Mouse (Mus musculus): ENCODE measurements around the gene Bcas1. TPM values are rescaled to one million over a fixed set of nuclear protein-coding genes. Genes with fewer than 3 reads are reported as not detected.
A peak's percentile ranks its signal among the peaks of the same experiment; 100 is the strongest.

Gene Bcas1
- polyA plus RNA-seq, 1 experiment from 2014 or later = 6.3 TPM

- ATAC-seq (ENCODE audit: low read depth) (no peak), DNase-seq (no peak)
- no peak overlapping the region for H3K27ac ChIP-seq
- WGBS (ENCODE audit: insufficient replicate concordance) = 27% methylated on average over 8 of the region's 8 CpGs
- H3K4me1 ChIP-seq (replicated peaks) = peaks cover 32% of the 10 kb centered on the region
- H3K9me3 ChIP-seq (replicated peaks) = no peaks in the 10 kb centered on the region
- no peak overlapping the region for H3K4me3 ChIP-seq (replicated peaks)
- no peaks in the 10 kb centered on the region for H3K27me3 ChIP-seq
- no peak overlapping the region for H3K4me2 ChIP-seq
- H3K36me3 ChIP-seq = no peaks in the 10 kb centered on the region
- H3K9ac ChIP-seq = no peak overlapping the region
Measured at GRCm38 (mm10) chr2:170347131-170347765, 80.4 kb downstream of the Bcas1 start.

DNA sequence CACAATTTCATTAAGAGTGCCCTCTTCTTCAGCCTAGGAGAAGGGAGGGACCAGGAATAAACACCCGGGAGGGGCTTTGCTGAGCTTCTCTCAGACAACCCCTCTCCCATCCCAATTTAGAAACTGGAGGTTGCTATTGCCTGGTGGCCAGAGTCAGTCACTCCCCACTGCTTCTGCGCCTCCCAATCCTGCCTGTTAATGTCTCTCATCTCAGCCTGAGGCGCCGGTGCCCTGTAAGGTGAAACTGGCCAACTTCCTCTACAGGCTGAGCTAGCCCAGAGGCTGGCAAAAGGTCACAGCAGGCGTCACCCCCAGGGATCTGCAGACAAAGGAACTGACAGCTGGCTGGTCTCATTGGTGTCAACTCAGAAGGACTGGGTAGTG, 82.2 kb downstream of the Bcas1 start:
- no peak overlapping the region; the same call in 1 of the 2 replicates for H3K27ac ChIP-seq
- WGBS (ENCODE audit: insufficient replicate concordance) = 9% methylated on average over 5 of the region's 5 CpGs
- H3K36me3 ChIP-seq = no peaks in the 10 kb centered on the region
- DNase-seq (no peak), ATAC-seq (ENCODE audit: low read depth) (peak; percentile 21; the same call in 1 of the 2 replicates)
- H3K9ac ChIP-seq = no peak overlapping the region
- no peaks in the 10 kb centered on the region for H3K9me3 ChIP-seq (replicated peaks)
- peaks cover 27% of the 10 kb centered on the region for H3K4me1 ChIP-seq (replicated peaks)
- H3K4me3 ChIP-seq (replicated peaks) = no peak overlapping the region
- H3K27me3 ChIP-seq = no peaks in the 10 kb centered on the region
- peak overlapping the region; percentile 10; the same call in 1 of the 2 replicates for H3K4me2 ChIP-seq

GRCm38 (mm10) chr2:170344502-170345409, 82.9 kb downstream of the Bcas1 start:
- ATAC-seq (ENCODE audit: low read depth) (no peak), DNase-seq (no peak)
- Histone ChIP-seq H3K9ac (no peak overlapping the region), H3K9me3 (replicated peaks) (no peaks in the 10 kb centered on the region), H3K4me1 (replicated peaks) (peaks cover 27% of the 10 kb centered on the region), H3K27me3 (no peaks in the 10 kb centered on the region), H3K27ac (no peak overlapping the region), H3K36me3 (no peaks in the 10 kb centered on the region), H3K4me3 (replicated peaks) (no peak overlapping the region), H3K4me2 (peak overlapping the region; percentile 10)
- 20% methylated on average over 17 of the region's 18 CpGs for WGBS (ENCODE audit: insufficient replicate concordance)

DNA sequence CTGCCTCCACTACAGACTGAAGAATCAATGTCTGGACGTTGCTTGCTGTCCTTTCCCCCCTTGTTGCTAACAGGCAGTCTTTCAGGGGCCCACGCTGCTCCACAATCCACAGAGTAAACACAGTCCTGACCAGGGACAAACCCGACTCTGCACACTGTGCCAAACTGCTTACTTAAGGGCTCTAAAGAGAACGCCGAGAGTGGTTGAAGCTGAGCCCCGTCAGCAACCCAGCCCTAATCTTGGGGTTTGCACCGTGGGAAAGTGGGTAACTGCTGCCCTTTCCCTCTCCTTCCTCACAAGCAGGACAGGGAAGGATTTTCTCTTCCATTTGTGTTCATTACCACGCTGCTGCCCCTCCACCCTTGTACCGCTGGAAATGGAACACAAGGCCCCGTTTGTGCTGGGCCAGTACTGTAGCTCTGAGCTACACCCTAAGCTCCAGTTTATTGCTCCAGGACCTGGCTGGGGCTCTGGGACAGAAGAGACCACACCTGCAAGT, 83.8 kb downstream of the Bcas1 start:
- no peaks in the 10 kb centered on the region for H3K9me3 ChIP-seq (replicated peaks)
- no peaks in the 10 kb centered on the region for H3K36me3 ChIP-seq
- H3K4me2 ChIP-seq = 0 out of 2 replicates have a peak overlapping the region, but pooled peaks have one; percentile 19
- ATAC-seq (ENCODE audit: low read depth) (no peak), DNase-seq (no peak)
- H3K4me3 ChIP-seq (replicated peaks) = no peak overlapping the region
- H3K4me1 ChIP-seq (replicated peaks) = peaks cover 27% of the 10 kb centered on the region
- H3K27ac ChIP-seq = peak overlapping the region; percentile 39; the same call in 1 of the 2 replicates
- 51% methylated on average over 10 of the region's 10 CpGs for WGBS (ENCODE audit: insufficient replicate concordance)
- no peak overlapping the region for H3K9ac ChIP-seq
- H3K27me3 ChIP-seq = no peaks in the 10 kb centered on the region

DNA sequence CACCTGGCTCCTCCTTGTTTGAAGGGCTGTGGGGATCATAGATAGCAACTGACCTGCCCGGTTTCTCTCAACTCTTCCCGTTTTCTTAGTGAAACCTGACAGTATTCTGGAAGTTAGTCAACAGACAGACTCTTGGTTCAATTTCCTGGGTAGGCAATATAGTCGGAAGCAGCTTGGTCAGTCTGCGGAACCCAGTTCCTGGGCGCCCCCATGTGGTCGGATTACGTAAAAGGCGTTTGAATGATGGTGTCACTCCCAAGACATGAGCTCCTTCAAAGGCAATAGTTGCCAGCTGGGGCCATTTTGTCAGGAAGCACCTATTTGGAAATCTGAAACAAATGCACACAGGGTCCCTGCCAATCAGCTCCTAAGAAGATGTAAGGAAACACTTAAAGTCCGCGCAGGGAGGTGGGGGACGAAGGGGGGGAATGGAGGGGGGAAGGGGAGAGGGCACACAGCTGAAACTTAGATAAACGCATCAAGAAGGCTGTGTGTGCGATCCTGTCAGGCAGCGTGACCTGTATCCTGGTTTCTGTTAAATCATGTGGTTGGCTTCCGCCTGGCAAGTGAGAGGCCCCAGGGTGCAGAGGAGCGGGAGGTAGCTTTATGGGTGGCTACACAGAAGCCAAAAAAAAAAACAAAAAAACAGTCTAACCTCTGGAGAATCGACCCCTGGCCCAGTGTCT, 84.4 kb downstream of the Bcas1 start:
- Histone ChIP-seq H3K4me1 (replicated peaks) (peaks cover 27% of the 10 kb centered on the region), H3K27me3 (no peaks in the 10 kb centered on the region), H3K27ac (no peak overlapping the region; the same call in 1 of the 2 replicates), H3K4me2 (no peak overlapping the region), H3K36me3 (no peaks in the 10 kb centered on the region), H3K4me3 (replicated peaks) (no peak overlapping the region), H3K9me3 (replicated peaks) (no peaks in the 10 kb centered on the region), H3K9ac (no peak overlapping the region)
- ATAC-seq (ENCODE audit: low read depth) = no peak
- peak; percentile 47 for DNase-seq
- 27% methylated on average over 17 of the region's 17 CpGs for WGBS (ENCODE audit: insufficient replicate concordance)

GRCm38 (mm10) chr2:170342312-170342830, 85.3 kb downstream of the Bcas1 start:
- Histone ChIP-seq H3K27ac (no peak overlapping the region), H3K27me3 (no peaks in the 10 kb centered on the region), H3K36me3 (no peaks in the 10 kb centered on the region), H3K4me2 (no peak overlapping the region), H3K4me3 (replicated peaks) (no peak overlapping the region), H3K9me3 (replicated peaks) (no peaks in the 10 kb centered on the region), H3K9ac (no peak overlapping the region), H3K4me1 (replicated peaks) (peaks cover 27% of the 10 kb centered on the region)
- ATAC-seq (ENCODE audit: low read depth) (no peak), DNase-seq (no peak)
- 80% methylated on average over 12 of the region's 12 CpGs for WGBS (ENCODE audit: insufficient replicate concordance)

- no peaks in the 10 kb centered on the region for H3K9me3 ChIP-seq (replicated peaks)
- H3K9ac ChIP-seq = no peak overlapping the region
- H3K4me3 ChIP-seq (replicated peaks) = no peak overlapping the region
- no peaks in the 10 kb centered on the region for H3K27me3 ChIP-seq
- H3K27ac ChIP-seq = no peak overlapping the region
- ATAC-seq (ENCODE audit: low read depth) (no peak), DNase-seq (no peak)
- no peak overlapping the region for H3K4me2 ChIP-seq
- no peaks in the 10 kb centered on the region for H3K36me3 ChIP-seq
- peaks cover 23% of the 10 kb centered on the region for H3K4me1 ChIP-seq (replicated peaks)
- 74% methylated on average over 8 of the region's 8 CpGs for WGBS (ENCODE audit: insufficient replicate concordance)
Measured at GRCm38 (mm10) chr2:170341179-170341578, 86.5 kb downstream of the Bcas1 start.

DNA sequence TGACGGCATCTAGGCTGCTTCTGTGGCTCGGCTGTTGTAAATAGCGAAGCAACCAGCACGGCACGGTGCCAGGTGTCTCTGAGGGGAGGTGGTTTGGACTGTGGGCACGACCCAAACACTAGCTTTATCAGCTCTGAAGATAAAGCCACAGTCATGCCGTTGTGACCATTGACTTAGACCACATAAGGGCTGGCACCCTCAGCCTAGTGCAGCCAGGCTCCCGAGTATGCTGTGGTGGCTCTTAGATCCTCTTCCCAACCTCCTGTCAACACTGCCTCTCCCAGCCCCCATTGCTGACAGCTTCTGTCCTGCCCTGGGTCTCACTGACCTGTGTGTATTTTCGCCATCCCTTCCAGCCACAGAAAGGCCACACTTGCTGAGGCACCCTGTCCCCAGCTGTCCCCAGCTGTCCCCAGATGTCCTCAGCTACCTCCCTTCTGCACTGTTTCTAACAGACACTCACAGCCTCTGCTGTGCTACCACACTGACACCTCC, 91.3 kb downstream of the Bcas1 start:
- ATAC-seq (ENCODE audit: low read depth) = no peak
- Histone ChIP-seq H3K9ac (no peak overlapping the region), H3K36me3 (no peaks in the 10 kb centered on the region), H3K4me2 (no peak overlapping the region), H3K27me3 (no peaks in the 10 kb centered on the region), H3K9me3 (replicated peaks) (no peaks in the 10 kb centered on the region), H3K27ac (no peak overlapping the region), H3K4me1 (replicated peaks) (no peaks in the 10 kb centered on the region; the same call in 1 of the 2 replicates), H3K4me3 (replicated peaks) (no peak overlapping the region)
- no peak for DNase-seq
- WGBS (ENCODE audit: insufficient replicate concordance) = 39% methylated on average over 9 of the region's 9 CpGs

GRCm38 (mm10) chr2:170335168-170335567, 92.5 kb downstream of the Bcas1 start:
- Histone ChIP-seq H3K4me3 (replicated peaks) (no peak overlapping the region), H3K9me3 (replicated peaks) (no peaks in the 10 kb centered on the region), H3K4me2 (no peak overlapping the region), H3K9ac (no peak overlapping the region), H3K36me3 (no peaks in the 10 kb centered on the region), H3K4me1 (replicated peaks) (peaks cover 2% of the 10 kb centered on the region; the same call in 1 of the 2 replicates), H3K27ac (no peak overlapping the region), H3K27me3 (no peaks in the 10 kb centered on the region)
- 67% methylated on average over 5 of the region's 5 CpGs for WGBS (ENCODE audit: insufficient replicate concordance)
- DNase-seq = no peak
- ATAC-seq (ENCODE audit: low read depth) = no peak

DNA sequence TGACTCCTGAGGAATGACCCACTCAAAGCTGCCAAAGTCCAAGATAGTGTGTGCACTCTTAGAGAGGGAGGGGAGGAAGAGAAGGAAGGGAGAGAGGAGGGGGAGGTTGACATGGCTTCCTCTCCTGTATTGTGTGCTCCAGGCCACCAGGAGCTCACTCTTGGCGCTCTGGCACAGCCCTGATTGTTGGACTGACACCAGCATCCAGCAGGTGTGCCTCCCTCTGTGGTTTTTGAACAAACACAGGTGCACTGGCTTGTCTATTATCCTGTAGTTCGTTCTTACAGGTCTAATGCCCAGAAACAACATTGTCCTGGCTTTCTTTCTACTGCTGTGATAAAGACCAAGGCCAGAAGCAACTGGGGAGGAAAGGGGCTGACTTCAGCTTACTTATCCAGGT, 95.8 kb downstream of the Bcas1 start:
- WGBS (ENCODE audit: insufficient replicate concordance) = 43% methylated on average over 2 of the region's 2 CpGs
- no peak overlapping the region for H3K9ac ChIP-seq
- H3K36me3 ChIP-seq = no peaks in the 10 kb centered on the region
- no peak overlapping the region for H3K4me2 ChIP-seq
- H3K27ac ChIP-seq = no peak overlapping the region
- ATAC-seq (ENCODE audit: low read depth) = no peak
- peaks cover 5% of the 10 kb centered on the region; the same call in 1 of the 2 replicates for H3K4me1 ChIP-seq (replicated peaks)
- no peaks in the 10 kb centered on the region for H3K27me3 ChIP-seq
- H3K4me3 ChIP-seq (replicated peaks) = no peak overlapping the region
- DNase-seq = no peak
- no peaks in the 10 kb centered on the region for H3K9me3 ChIP-seq (replicated peaks)

- Histone ChIP-seq H3K4me1 (replicated peaks) (0 out of 2 replicates have a peak, but pooled peaks cover 5% of the 10 kb centered on the region), H3K4me2 (no peak overlapping the region), H3K4me3 (replicated peaks) (no peak overlapping the region), H3K27ac (no peak overlapping the region), H3K27me3 (no peaks in the 10 kb centered on the region), H3K9me3 (replicated peaks) (no peaks in the 10 kb centered on the region), H3K9ac (no peak overlapping the region), H3K36me3 (no peaks in the 10 kb centered on the region)
- DNase-seq (no peak), ATAC-seq (ENCODE audit: low read depth) (no peak)
- WGBS (ENCODE audit: insufficient replicate concordance) = 46% methylated on average over 8 of the region's 8 CpGs
Measured at GRCm38 (mm10) chr2:170330466-170330865, 97.2 kb downstream of the Bcas1 start.
